Mouse (Mus musculus) heart, embryonic 13.5 days (tissue): ENCODE measurements at regions not wholly inside any gene's neighbourhood (a gene's known extent, or its start where the extent isn't known, plus 50 kb on each side); places are given as distances from the start of the nearest gene placed in this dataset.

Experiments used
- ATAC-seq: fragments of 200-750 bp; cut with Nextera tagmentation; 2 replicates; pipeline ENCODE4 v1.8.0; 2017; ENCODE audit warnings: moderate TSS enrichment; ENCODE audit not compliant: insufficient number of reproducible peaks, low FRiP score, low TSS enrichment; ENCODE audit errors: extremely low read depth
- H3K27ac ChIP-seq: fragments of 300-500 bp; sonication (generic); replicated peaks from 2 replicates; pipeline ENCODE4 v1.5.1; 2015; ENCODE audit warnings: moderate library complexity, mild to moderate bottlenecking, inconsistent platforms
- H3K27me3 ChIP-seq: fragments of 300-500 bp; sonication (generic); replicated peaks from 2 replicates; pipeline ENCODE4 v1.6.1; 2015; ENCODE audit warnings: mild to moderate bottlenecking, inconsistent platforms
- H3K36me3 ChIP-seq: fragments of 300-500 bp; sonication (generic); 2 replicates; pipeline ENCODE4 v1.6.1; 2015; ENCODE audit warnings: mild to moderate bottlenecking, inconsistent platforms
- H3K4me1 ChIP-seq: fragments of 300-500 bp; sonication (generic); 2 replicates; pipeline ENCODE4 v1.6.1; 2015; ENCODE audit warnings: inconsistent platforms
- H3K4me2 ChIP-seq: fragments of 300-500 bp; sonication (generic); 2 replicates; pipeline ENCODE4 v1.6.1; 2015; ENCODE audit warnings: inconsistent platforms, mild to moderate bottlenecking, moderate library complexity
- H3K4me3 ChIP-seq: fragments of 300-500 bp; sonication (generic); 2 replicates; pipeline ENCODE4 v1.5.1; 2015; ENCODE audit warnings: moderate library complexity, mild to moderate bottlenecking, inconsistent platforms
- H3K9ac ChIP-seq: fragments of 300-500 bp; sonication (generic); 2 replicates; pipeline ENCODE4 v1.6.1; 2015; ENCODE audit warnings: inconsistent platforms, mild to moderate bottlenecking, moderate library complexity
- H3K9me3 ChIP-seq: fragments of 300-500 bp; sonication (generic); 2 replicates; pipeline ENCODE4 v1.6.1; 2016; ENCODE audit warnings: inconsistent platforms
- WGBS: fragments of 180-500 bp; shearing (Covaris S2); methylation state at CpG from one replicate; pipeline ENCODE4 v1.1.7; 2015; ENCODE audit warnings: mixed read lengths; 5-methylcytosine and 5-hydroxymethylcytosine counted together

- no peak overlapping the region for H3K4me3 ChIP-seq
These were observed 230.0 kb downstream of the Poteg start for GRCm38 (mm10) chr8:27677143-27678106.

GRCm38 (mm10) chr8:27679164-27679563, 231.7 kb downstream of the Poteg start:
- Histone ChIP-seq H3K36me3 (no peaks in the 10 kb centered on the region), H3K4me1 (no peaks in the 10 kb centered on the region), H3K27me3 (no peaks in the 10 kb centered on the region), H3K9ac (no peak overlapping the region), H3K4me3 (no peak overlapping the region), H3K27ac (no peak overlapping the region), H3K4me2 (no peak overlapping the region), H3K9me3 (no peaks in the 10 kb centered on the region)
- 7% methylated on average over 2 of the region's 2 CpGs for WGBS
- no peak for ATAC-seq

More at GRCm38 (mm10) chr8:27677143-27678106, 230.0 kb downstream of the Poteg start:
- WGBS = 34% methylated on average over 13 of the region's 13 CpGs
- Histone ChIP-seq H3K36me3 (no peaks in the 10 kb centered on the region), H3K27me3 (no peaks in the 10 kb centered on the region), H3K4me1 (no peaks in the 10 kb centered on the region), H3K4me2 (peak overlapping the region; percentile 19; the same call in 1 of the 2 replicates), H3K27ac (no peak overlapping the region), H3K9me3 (no peaks in the 10 kb centered on the region), H3K9ac (0 out of 2 replicates have a peak overlapping the region, but pooled peaks have one; percentile 33)
- no peak for ATAC-seq

- no peaks in the 10 kb centered on the region for H3K4me1 ChIP-seq
- no peaks in the 10 kb centered on the region for H3K9me3 ChIP-seq
- no peaks in the 10 kb centered on the region for H3K27me3 ChIP-seq
- ATAC-seq = no peak
- no peaks in the 10 kb centered on the region for H3K36me3 ChIP-seq
- H3K4me3 ChIP-seq = no peak overlapping the region
- 72% methylated on average over 6 of the region's 6 CpGs for WGBS
- no peak overlapping the region for H3K4me2 ChIP-seq
- H3K9ac ChIP-seq = no peak overlapping the region
- H3K27ac ChIP-seq = no peak overlapping the region
These were observed 274.5 kb downstream of the Poteg start for GRCm38 (mm10) chr8:27721988-27722387.

- Histone ChIP-seq H3K36me3 (no peaks in the 10 kb centered on the region), H3K27me3 (no peaks in the 10 kb centered on the region), H3K4me2 (peak overlapping the region; percentile 30), H3K9ac (no peak overlapping the region), H3K4me1 (0 out of 2 replicates have a peak, but pooled peaks cover 6% of the 10 kb centered on the region), H3K27ac (no peak overlapping the region), H3K9me3 (no peaks in the 10 kb centered on the region), H3K4me3 (no peak overlapping the region)
- WGBS = 67% methylated on average over 6 of the region's 6 CpGs
- no peak for ATAC-seq
These were observed 322.8 kb downstream of the Poteg start for GRCm38 (mm10) chr8:27770296-27770695.

GRCm38 (mm10) chr8:27770803-27771202, 323.3 kb downstream of the Poteg start:
- no peak overlapping the region for H3K9ac ChIP-seq
- peak overlapping the region; percentile 30 for H3K4me2 ChIP-seq
- no peaks in the 10 kb centered on the region for H3K9me3 ChIP-seq
- no peak for ATAC-seq
- H3K27me3 ChIP-seq = no peaks in the 10 kb centered on the region
- WGBS = 36% methylated on average over 8 of the region's 8 CpGs
- H3K36me3 ChIP-seq = no peaks in the 10 kb centered on the region
- H3K4me3 ChIP-seq = no peak overlapping the region
- H3K27ac ChIP-seq = no peak overlapping the region
- H3K4me1 ChIP-seq = 0 out of 2 replicates have a peak, but pooled peaks cover 6% of the 10 kb centered on the region

GRCm38 (mm10) chr8:27771250-27771649, 323.8 kb downstream of the Poteg start:
- Histone ChIP-seq H3K36me3 (no peaks in the 10 kb centered on the region), H3K4me1 (0 out of 2 replicates have a peak, but pooled peaks cover 6% of the 10 kb centered on the region), H3K9ac (no peak overlapping the region), H3K27ac (no peak overlapping the region), H3K4me2 (no peak overlapping the region), H3K9me3 (no peaks in the 10 kb centered on the region), H3K4me3 (no peak overlapping the region), H3K27me3 (no peaks in the 10 kb centered on the region)
- no peak for ATAC-seq

- H3K36me3 ChIP-seq = no peaks in the 10 kb centered on the region
- no peak for ATAC-seq
- WGBS = 48% methylated on average over 3 of the region's 3 CpGs
These were observed 331.5 kb downstream of the Poteg start for GRCm38 (mm10) chr8:27778982-27779381.

More at GRCm38 (mm10) chr8:27778982-27779381, 331.5 kb downstream of the Poteg start:
- Histone ChIP-seq H3K27ac (no peak overlapping the region), H3K9me3 (no peaks in the 10 kb centered on the region), H3K9ac (no peak overlapping the region), H3K4me1 (no peaks in the 10 kb centered on the region), H3K4me2 (no peak overlapping the region), H3K27me3 (no peaks in the 10 kb centered on the region), H3K4me3 (no peak overlapping the region)
